Mouse (Mus musculus) liver, embryonic 13.5 days (tissue): Measurements from ENCODE around the gene Plekha6. TPM values are rescaled to one million over a fixed set of nuclear protein-coding genes. Genes with fewer than 3 reads are reported as not detected.
A peak's percentile ranks its signal among the peaks of the same experiment; 100 is the strongest.

Experiments used
- ATAC-seq: fragments of 200-750 bp; cut with Nextera tagmentation; 2 replicates; pipeline ENCODE4 v1.8.0; 2017; ENCODE audit warnings: low read depth, mild to moderate bottlenecking, moderate number of reproducible peaks, moderate library complexity
- DNase-seq: peaks from one replicate; pipeline ENCODE4 v3.0.0; 2022
- H3K27ac ChIP-seq: fragments of 300-500 bp; sonication (generic); 2 replicates; pipeline ENCODE4 v1.5.1; 2015; ENCODE audit warnings: moderate library complexity, mild to moderate bottlenecking, inconsistent platforms
- H3K27me3 ChIP-seq: fragments of 300-500 bp; sonication (generic); 2 replicates; pipeline ENCODE4 v1.6.1; 2015; ENCODE audit warnings: mild to moderate bottlenecking, inconsistent platforms
- H3K36me3 ChIP-seq: fragments of 300-500 bp; sonication (generic); 2 replicates; pipeline ENCODE4 v1.6.1; 2015; ENCODE audit warnings: mild to moderate bottlenecking, inconsistent platforms
- H3K4me1 ChIP-seq: fragments of 300-500 bp; sonication (generic); replicated peaks from 2 replicates; pipeline ENCODE4 v1.6.1; 2015; ENCODE audit warnings: inconsistent platforms
- H3K4me2 ChIP-seq: fragments of 300-500 bp; sonication (generic); 2 replicates; pipeline ENCODE4 v1.6.1; 2015; ENCODE audit warnings: inconsistent platforms, mild to moderate bottlenecking, moderate library complexity
- H3K4me3 ChIP-seq: fragments of 300-500 bp; sonication (generic); replicated peaks from 2 replicates; pipeline ENCODE4 v1.5.1; 2015; ENCODE audit warnings: mild to moderate bottlenecking, inconsistent platforms
- H3K9ac ChIP-seq: fragments of 300-500 bp; sonication (generic); 2 replicates; pipeline ENCODE4 v1.6.1; 2015; ENCODE audit warnings: mild to moderate bottlenecking, inconsistent platforms
- H3K9me3 ChIP-seq: fragments of 300-500 bp; sonication (generic); replicated peaks from 2 replicates; pipeline ENCODE4 v1.6.1; 2016; ENCODE audit warnings: inconsistent platforms
- WGBS: fragments of 180-500 bp; shearing (Covaris S2); methylation state at CpG from one replicate; pipeline ENCODE4 v1.1.7; 2015; ENCODE audit not compliant: insufficient replicate concordance; 5-methylcytosine and 5-hydroxymethylcytosine counted together
- polyA plus RNA-seq: library from polyadenylated mRNA; unstranded; fragments of >200 nt; fragmentation: Nextera tagmentation; extraction: Ambion mirVana; gene quantifications from 2 replicates; pipeline ENCODE4 v1.2.1, GENCODE M21; 2015

The Plekha6 gene
- polyA plus RNA-seq, 1 experiment from 2014 or later, result 1.9 TPM

DNA sequence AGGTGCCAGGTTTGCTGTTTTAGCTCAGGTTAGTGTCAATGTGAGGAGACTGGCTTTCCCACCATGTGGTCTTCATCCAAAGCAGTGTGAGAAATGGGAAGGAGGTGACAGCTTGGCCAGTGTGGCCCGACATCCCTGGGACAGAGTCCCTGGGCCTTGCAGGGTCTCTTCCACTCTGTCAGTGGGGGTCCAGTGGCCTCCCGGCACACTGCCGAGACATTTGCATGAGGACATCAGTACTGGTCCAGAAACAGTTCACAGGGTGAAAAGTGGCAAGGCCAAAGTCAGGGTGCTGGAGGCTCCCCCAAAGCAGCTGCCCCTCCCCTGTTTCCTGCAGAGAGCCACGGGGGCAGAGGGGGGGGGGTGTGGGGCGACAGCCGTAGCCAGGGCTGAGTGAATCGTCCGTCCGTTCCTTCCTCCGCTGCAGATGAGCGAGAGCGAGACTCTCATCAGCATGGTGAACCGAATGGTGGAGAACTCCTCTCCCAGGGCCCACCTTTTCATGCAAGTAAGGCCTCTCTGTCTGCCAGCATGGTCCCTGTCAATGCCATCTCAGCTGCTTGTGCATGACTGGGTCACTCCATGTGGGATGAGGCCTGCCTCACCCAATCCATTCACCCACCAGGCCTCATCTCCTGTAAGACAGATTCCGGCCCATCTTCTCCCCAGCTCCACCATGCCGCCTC lies 115.1 kb downstream of the Plekha6 start:
- Histone ChIP-seq H3K4me3 (no peak overlapping the region), H3K27ac (no peak overlapping the region), H3K4me1 (no peaks in the 10 kb centered on the region), H3K9ac (no peak overlapping the region), H3K9me3 (no peaks in the 10 kb centered on the region), H3K36me3 (peaks cover 5% of the 10 kb centered on the region; the same call in 1 of the 2 replicates), H3K4me2 (no peak overlapping the region), H3K27me3 (peaks cover 16% of the 10 kb centered on the region; the same call in 1 of the 2 replicates)
- ATAC-seq, result no peak
- 49% methylated on average over 15 of the region's 15 CpGs for WGBS
- no peak for DNase-seq

DNA sequence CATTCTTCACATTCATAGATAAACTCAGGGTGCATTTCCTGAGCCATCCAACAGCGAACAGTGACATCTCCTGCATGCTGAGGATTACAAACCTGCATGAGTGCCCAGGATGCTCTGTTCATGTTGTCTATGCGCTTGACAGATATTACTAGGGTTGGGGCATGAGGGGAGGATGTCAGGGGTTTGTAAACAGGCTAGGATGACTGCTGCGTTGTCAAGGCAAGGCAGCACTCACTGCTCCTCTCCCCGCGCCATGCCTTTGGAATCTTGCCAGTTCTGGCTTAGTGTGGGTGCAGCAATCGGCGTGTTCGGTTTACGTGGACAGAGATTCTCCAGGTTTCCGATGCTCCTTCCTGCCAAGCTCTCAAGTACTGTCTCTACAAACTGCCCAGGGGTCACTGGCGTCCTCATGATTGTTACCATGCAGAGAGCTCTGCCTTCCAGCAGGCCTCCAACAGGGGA lies 115.7 kb downstream of the Plekha6 start:
- no peak overlapping the region for H3K4me2 ChIP-seq
- H3K36me3 ChIP-seq, result peaks cover 3% of the 10 kb centered on the region; the same call in 1 of the 2 replicates
- no peaks in the 10 kb centered on the region for H3K9me3 ChIP-seq
- no peak overlapping the region for H3K9ac ChIP-seq
- ATAC-seq, result no peak
- no peak overlapping the region for H3K27ac ChIP-seq
- 70% methylated on average over 11 of the region's 11 CpGs for WGBS
- no peak overlapping the region for H3K4me3 ChIP-seq
- no peaks in the 10 kb centered on the region for H3K4me1 ChIP-seq
- peaks cover 11% of the 10 kb centered on the region; the same call in 1 of the 2 replicates for H3K27me3 ChIP-seq
- no peak for DNase-seq

DNA sequence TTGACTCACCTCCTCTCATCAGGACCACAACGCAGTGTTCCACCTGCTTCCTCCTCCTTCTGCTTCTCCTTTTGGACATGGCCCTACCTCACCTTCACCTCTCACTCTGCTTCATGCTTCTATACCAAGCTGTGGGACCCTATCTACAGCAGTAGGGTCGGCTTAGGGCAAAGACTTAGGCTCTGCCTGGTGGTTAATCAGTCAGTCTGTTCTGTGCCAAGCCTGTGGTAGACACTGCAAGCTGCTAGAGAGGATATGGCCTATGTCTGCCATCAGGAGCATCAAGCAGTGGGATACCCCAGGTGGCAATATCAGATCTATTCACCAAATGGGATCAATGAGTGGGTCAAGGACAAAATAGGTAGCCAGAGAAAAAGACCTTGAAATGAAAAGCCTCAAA lies 116.5 kb downstream of the Plekha6 start:
- Histone ChIP-seq H3K9me3 (no peaks in the 10 kb centered on the region), H3K27ac (no peak overlapping the region), H3K27me3 (0 out of 2 replicates have a peak, but pooled peaks cover 6% of the 10 kb centered on the region), H3K4me3 (no peak overlapping the region), H3K4me1 (no peaks in the 10 kb centered on the region), H3K9ac (no peak overlapping the region), H3K36me3 (peaks cover 3% of the 10 kb centered on the region; the same call in 1 of the 2 replicates), H3K4me2 (no peak overlapping the region)
- ATAC-seq (no peak), DNase-seq (no peak)
- WGBS, result 52% methylated on average over 2 of the region's 2 CpGs

DNA sequence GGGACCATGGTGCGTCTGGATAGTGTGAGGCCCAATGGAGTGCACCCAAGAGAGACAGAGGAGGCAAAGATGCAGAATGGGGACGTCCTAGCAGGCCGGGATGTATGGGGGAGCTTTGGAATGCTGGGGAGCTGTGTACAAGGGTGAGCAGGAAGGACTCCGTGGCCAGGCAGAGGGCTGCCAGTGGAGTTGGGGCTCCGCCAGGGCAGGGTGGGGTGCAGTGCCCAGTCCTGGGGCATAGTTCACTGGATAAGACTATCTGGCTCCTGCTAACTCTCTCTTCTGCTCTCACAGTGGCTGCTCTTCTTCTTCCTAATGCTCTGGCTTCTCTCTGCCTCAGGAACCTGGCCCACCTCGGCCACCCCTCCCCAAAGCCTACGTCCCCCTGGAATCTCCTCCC lies 121.9 kb downstream of the Plekha6 start:
- 64% methylated on average over 7 of the region's 7 CpGs for WGBS
- H3K9me3 ChIP-seq, result no peaks in the 10 kb centered on the region
- H3K4me1 ChIP-seq, result no peaks in the 10 kb centered on the region
- H3K4me3 ChIP-seq, result no peak overlapping the region
- no peak overlapping the region for H3K4me2 ChIP-seq
- H3K9ac ChIP-seq, result no peak overlapping the region
- ATAC-seq (no peak), DNase-seq (no peak)
- no peak overlapping the region for H3K27ac ChIP-seq
- 0 out of 2 replicates have a peak, but pooled peaks cover 6% of the 10 kb centered on the region for H3K27me3 ChIP-seq
- no peaks in the 10 kb centered on the region for H3K36me3 ChIP-seq

DNA sequence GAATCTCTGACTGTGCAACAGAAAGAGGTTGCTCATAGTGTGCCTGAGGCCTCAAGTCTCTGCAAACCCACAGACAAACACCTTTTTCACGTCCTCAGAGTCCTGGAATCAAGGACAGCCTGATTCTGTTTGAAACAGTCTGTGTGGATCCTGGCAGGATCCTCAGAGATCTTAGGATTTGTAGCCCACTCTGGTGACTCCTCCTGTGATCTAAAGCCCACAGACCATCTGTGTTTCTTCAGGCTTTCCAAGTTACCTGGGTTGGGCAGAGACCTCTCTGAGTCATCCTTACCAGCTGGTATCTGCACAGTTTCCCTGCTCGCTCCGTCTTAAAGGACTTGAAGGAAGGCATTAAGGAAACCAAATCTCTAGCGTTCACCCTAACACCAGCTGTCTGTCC lies 123.0 kb downstream of the Plekha6 start:
- Histone ChIP-seq H3K4me3 (no peak overlapping the region), H3K27ac (no peak overlapping the region), H3K9ac (no peak overlapping the region), H3K4me1 (no peaks in the 10 kb centered on the region), H3K36me3 (no peaks in the 10 kb centered on the region), H3K9me3 (no peaks in the 10 kb centered on the region), H3K4me2 (no peak overlapping the region), H3K27me3 (0 out of 2 replicates have a peak, but pooled peaks cover 6% of the 10 kb centered on the region)
- 72% methylated on average over 4 of the region's 4 CpGs for WGBS
- ATAC-seq (no peak), DNase-seq (no peak)

DNA sequence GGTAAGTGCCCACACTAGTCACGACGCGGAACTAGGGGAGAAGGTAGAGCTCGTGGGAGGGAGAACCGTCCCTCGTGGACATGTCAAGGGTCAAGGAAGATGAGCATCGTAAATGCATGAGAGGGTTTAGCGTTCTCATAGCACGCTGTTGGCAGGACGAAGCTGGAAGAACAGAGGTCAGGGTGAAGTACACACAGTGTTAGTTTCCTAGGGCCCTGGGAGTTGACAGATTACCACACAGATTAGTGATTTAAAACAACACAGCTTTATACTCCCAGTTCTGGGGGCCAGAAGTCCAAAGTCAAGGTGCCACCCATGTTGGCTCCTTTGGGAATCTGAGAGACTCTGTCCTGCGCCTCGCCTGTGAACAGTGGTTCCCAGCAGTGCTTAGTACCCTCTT lies 123.9 kb downstream of the Plekha6 start:
- Histone ChIP-seq H3K4me1 (no peaks in the 10 kb centered on the region), H3K4me3 (no peak overlapping the region), H3K27ac (no peak overlapping the region), H3K27me3 (0 out of 2 replicates have a peak, but pooled peaks cover 3% of the 10 kb centered on the region), H3K9ac (no peak overlapping the region), H3K36me3 (no peaks in the 10 kb centered on the region), H3K9me3 (no peaks in the 10 kb centered on the region), H3K4me2 (no peak overlapping the region)
- 73% methylated on average over 12 of the region's 12 CpGs for WGBS
- no peak for ATAC-seq
- no peak for DNase-seq

DNA sequence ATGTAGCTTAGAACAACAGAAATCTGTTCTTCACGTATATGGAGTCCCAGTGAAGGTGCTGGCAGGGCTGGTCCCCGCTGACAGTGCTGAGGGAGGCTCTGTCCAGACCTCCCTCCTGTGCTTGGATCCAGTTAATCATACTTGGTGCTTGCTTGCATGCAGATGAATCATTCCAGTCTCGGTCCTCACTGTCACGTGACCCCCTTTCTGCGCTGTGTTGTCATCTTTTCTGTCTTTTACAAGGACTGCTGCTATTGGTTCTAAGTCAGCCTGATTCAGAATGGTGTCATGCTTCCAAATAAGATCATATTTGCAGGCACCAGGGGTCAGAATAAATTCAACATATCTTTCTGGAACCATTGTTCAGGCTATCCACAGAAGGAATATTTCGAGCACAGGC lies 127.9 kb downstream of the Plekha6 start:
- Histone ChIP-seq H3K9ac (no peak overlapping the region), H3K4me3 (no peak overlapping the region), H3K36me3 (no peaks in the 10 kb centered on the region), H3K4me2 (no peak overlapping the region), H3K9me3 (no peaks in the 10 kb centered on the region), H3K27me3 (no peaks in the 10 kb centered on the region), H3K27ac (no peak overlapping the region), H3K4me1 (no peaks in the 10 kb centered on the region)
- WGBS, result 77% methylated on average over 6 of the region's 6 CpGs
- DNase-seq (no peak), ATAC-seq (no peak)

DNA sequence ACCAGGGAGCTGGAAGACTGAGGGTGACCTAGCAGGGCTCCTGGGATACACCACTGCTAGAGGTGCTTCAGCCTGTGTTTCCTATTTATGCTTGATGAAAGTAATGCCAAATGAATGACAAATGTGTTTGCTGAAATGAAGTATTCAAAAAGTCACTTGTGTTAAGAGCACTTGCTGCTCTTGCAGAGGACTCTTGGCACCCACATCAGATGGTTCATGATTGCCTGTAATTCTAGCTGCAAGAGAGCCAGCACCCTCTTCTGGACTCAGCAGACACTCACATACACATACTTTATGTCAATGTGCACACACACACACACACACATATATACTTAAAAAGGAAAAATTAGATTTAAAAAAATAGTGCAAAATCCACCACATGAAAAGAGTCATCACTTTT lies 128.6 kb downstream of the Plekha6 start:
- Histone ChIP-seq H3K4me1 (no peaks in the 10 kb centered on the region), H3K27ac (no peak overlapping the region), H3K27me3 (no peaks in the 10 kb centered on the region), H3K36me3 (no peaks in the 10 kb centered on the region), H3K9me3 (no peaks in the 10 kb centered on the region), H3K4me3 (no peak overlapping the region), H3K4me2 (no peak overlapping the region), H3K9ac (no peak overlapping the region)
- no peak for DNase-seq
- ATAC-seq, result no peak

DNA sequence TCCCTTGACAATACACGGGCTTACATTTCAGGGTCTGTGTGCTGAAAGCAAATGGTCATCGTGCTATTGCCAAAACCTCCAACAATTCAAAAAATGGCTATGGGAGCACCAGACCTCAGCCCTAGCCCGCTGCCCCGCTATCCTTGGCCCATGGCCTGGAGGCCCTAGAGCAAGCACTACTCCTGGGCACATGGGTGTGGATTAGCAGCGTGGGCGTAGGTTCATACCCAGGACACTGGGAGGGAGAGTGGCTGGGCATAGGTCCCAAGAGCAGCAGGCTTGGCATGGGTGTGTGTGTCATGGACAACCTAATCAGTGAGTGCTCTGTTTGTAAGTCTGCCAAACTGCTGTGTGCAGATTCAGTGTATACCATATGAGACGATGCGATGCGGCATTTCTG lies 132.4 kb downstream of the Plekha6 start:
- Histone ChIP-seq H3K36me3 (0 out of 2 replicates have a peak, but pooled peaks cover 2% of the 10 kb centered on the region), H3K4me3 (no peak overlapping the region), H3K4me2 (no peak overlapping the region), H3K9me3 (no peaks in the 10 kb centered on the region), H3K27ac (no peak overlapping the region), H3K4me1 (no peaks in the 10 kb centered on the region), H3K27me3 (peaks cover 20% of the 10 kb centered on the region; the same call in 1 of the 2 replicates), H3K9ac (no peak overlapping the region)
- no peak for DNase-seq
- 84% methylated on average over 9 of the region's 9 CpGs for WGBS
- ATAC-seq, result no peak

DNA sequence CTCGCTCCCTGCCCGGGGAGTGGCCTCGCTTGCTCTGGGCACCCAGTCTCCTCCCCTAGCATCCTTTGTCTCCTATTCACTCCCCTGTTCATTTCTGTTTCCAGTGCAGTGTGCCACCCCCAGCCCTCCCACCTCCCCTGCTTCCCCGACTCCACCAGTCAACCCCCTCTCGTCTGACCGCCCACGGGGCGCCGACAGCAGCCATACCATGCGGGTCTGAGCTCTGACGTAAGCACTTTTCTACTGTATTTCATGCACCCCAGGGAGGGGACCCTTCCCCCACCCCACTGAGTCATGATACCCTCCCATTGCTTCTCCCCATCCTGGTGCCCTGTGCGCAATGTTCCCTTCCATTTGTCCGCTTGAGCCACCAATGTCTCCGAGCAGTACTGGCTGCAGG lies 134.8 kb downstream of the Plekha6 start:
- no peak overlapping the region for H3K4me2 ChIP-seq
- H3K27ac ChIP-seq, result no peak overlapping the region
- no peak for DNase-seq
- 0 out of 2 replicates have a peak, but pooled peaks cover 2% of the 10 kb centered on the region for H3K36me3 ChIP-seq
- H3K9ac ChIP-seq, result no peak overlapping the region
- 51% methylated on average over 14 of the region's 14 CpGs for WGBS
- no peak for ATAC-seq
- H3K4me1 ChIP-seq, result no peaks in the 10 kb centered on the region
- H3K9me3 ChIP-seq, result no peaks in the 10 kb centered on the region
- H3K4me3 ChIP-seq, result no peak overlapping the region
- peaks cover 24% of the 10 kb centered on the region; the same call in 1 of the 2 replicates for H3K27me3 ChIP-seq

DNA sequence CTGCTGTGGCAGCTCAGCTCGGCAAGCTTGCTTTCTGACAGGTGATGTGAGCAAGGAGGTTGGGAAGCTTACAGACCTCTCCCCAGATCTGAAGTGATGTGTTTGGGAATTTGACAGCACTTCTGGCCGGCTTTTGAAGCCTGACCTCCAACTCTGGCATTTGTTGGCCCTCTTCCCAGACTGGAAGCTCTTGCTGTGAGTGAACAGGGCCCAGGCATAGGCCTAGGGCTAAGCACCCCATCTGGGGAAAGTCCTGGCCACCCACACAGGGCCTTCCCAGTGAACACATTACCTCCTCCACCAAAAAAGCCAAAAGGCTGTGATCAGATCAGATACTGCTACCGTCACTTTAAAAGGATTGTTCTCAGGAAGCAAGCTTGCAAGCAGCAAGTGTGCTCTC lies 138.5 kb downstream of the Plekha6 start:
- H3K27me3 ChIP-seq, result peaks cover 24% of the 10 kb centered on the region; the same call in 1 of the 2 replicates
- H3K4me2 ChIP-seq, result no peak overlapping the region
- no peaks in the 10 kb centered on the region; the same call in 1 of the 2 replicates for H3K4me1 ChIP-seq
- H3K27ac ChIP-seq, result no peak overlapping the region
- ATAC-seq (peak; percentile 59; the same call in 1 of the 2 replicates), DNase-seq (no peak)
- H3K9ac ChIP-seq, result no peak overlapping the region
- no peaks in the 10 kb centered on the region for H3K9me3 ChIP-seq
- H3K4me3 ChIP-seq, result no peak overlapping the region
- H3K36me3 ChIP-seq, result 0 out of 2 replicates have a peak, but pooled peaks cover 2% of the 10 kb centered on the region
- 38% methylated on average over 3 of the region's 3 CpGs for WGBS

DNA sequence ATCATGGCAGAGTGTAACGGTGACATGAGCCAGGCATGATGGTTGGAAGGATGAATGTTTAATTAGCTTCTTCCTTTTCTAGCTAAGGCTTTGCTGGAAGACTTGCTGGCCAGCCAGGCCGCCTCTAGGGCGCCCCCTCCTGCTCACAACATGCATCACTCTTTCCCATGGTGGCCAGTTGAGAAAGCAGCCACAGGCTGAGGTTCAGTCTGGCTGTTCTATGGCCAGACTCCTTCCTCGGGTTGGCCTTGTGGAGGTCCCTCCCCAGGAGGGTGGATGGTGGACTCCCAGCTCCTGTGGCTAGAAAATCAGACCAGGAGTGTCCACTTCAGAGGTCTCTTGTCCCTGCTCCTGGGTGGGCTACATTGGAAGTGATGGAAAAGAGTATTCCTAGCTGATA lies 142.8 kb downstream of the Plekha6 start:
- H3K4me1 ChIP-seq, result peaks cover 8% of the 10 kb centered on the region; the same call in 1 of the 2 replicates
- H3K36me3 ChIP-seq, result no peaks in the 10 kb centered on the region
- peak; percentile 38 for DNase-seq
- no peak overlapping the region for H3K27ac ChIP-seq
- H3K4me3 ChIP-seq, result no peak overlapping the region
- ATAC-seq, result no peak
- no peaks in the 10 kb centered on the region for H3K9me3 ChIP-seq
- 0 out of 2 replicates have a peak, but pooled peaks cover 4% of the 10 kb centered on the region for H3K27me3 ChIP-seq
- H3K9ac ChIP-seq, result no peak overlapping the region
- 7% methylated on average over 4 of the region's 4 CpGs for WGBS
- H3K4me2 ChIP-seq, result no peak overlapping the region
